Mouse (Mus musculus): ENCODE data around the gene Fastkd5.
"Not testable (repeated sequence)": the region's sequence is repeated elsewhere in the genome, so short reads cannot be mapped to it uniquely, and the experiment has no call there.

The Fastkd5 gene

DNA sequence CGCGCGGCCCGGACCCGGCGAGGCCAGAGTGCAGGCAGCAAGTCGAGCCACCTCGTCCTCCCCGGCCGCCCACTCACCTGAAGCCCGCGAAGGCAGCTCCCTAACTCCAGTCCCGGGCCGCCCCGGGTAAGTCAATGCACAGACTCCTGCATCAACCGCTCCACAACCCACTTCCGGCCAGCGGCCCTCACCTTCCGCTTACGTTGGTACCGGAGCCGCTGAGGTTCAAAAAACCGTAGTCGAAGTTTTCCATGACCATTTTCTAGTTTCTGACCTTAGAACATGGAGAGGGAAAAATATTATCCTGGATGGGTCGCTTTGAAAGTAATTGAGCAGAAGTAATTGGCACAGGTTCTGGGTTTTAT lies at the start of gene Fastkd5, which contains the start of gene Ubox5:
Gene Fastkd5, minus strand, starts transcription at position 189 of the 365 bp plus-strand sequence.
Gene Ubox5, minus strand, starts transcription at position 200 of the 365 bp plus-strand sequence.
- peak; percentile 96 for DNase-seq

DNA sequence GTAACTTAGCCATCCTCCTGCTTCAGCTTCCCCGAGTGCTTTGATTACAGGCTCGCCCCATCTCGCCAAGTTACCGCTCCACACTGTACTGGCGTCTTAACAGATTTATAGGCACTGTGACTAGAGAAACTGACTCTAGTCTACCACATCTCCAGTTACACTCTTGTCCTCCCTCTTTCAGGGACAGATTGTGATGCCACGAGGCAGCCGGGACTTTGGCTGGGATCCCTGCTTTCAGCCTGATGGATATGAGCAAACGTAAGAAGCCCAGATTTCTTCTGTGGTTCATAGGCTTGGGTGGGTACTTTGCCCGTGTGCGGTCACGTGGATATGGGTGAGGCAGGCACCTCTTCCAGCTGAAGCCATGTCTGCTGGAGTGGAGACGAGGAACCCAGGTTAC lies 49.3 kb upstream of the Fastkd5 start:
- no peak for DNase-seq

- DNase-seq: no peak
These were observed 47.4 kb upstream of the Fastkd5 start for GRCm38 (mm10) chr2:130677211-130677610.

GRCm38 (mm10) chr2:130667559-130667958 lies 37.7 kb upstream of the Fastkd5 start, which contains the start of gene Itpa:
Itpa (plus strand) TSS chr2:130667610.
- DNase-seq: peak; percentile 90

- DNase-seq: peak; percentile 92
These were observed 34.4 kb upstream of the Fastkd5 start, which contains the start of gene Ddrgk1 for GRCm38 (mm10) chr2:130664102-130664701. Ddrgk1 (minus strand) TSS chr2:130664659.

- DNase-seq: no peak
These were observed 33.5 kb upstream of the Fastkd5 start for GRCm38 (mm10) chr2:130663342-130663741.

- DNase-seq: no peak
These were observed 28.7 kb upstream of the Fastkd5 start for GRCm38 (mm10) chr2:130658530-130658929.

- no peak for DNase-seq
These were observed 27.7 kb upstream of the Fastkd5 start for GRCm38 (mm10) chr2:130657541-130657940.

DNA sequence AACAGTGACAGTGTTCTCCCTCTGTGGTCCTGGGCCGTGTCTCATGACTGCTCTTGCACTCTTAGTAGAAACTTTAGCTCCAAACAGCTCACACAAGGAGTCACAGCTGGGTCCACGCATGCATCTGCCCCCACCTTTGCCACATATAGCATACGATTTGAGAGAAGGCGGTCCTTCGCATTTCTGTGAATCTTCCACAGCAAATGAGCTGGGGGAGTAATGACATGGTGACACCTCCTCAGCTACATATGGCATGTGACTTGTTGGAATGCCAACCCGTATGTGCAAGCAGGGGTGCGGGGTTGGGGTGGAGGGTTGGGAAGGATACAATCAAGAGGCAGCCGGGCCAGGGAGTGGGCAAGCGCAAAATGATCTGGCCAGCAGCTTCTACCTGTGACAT lies 26.7 kb upstream of the Fastkd5 start:
- no peak for DNase-seq

DNA sequence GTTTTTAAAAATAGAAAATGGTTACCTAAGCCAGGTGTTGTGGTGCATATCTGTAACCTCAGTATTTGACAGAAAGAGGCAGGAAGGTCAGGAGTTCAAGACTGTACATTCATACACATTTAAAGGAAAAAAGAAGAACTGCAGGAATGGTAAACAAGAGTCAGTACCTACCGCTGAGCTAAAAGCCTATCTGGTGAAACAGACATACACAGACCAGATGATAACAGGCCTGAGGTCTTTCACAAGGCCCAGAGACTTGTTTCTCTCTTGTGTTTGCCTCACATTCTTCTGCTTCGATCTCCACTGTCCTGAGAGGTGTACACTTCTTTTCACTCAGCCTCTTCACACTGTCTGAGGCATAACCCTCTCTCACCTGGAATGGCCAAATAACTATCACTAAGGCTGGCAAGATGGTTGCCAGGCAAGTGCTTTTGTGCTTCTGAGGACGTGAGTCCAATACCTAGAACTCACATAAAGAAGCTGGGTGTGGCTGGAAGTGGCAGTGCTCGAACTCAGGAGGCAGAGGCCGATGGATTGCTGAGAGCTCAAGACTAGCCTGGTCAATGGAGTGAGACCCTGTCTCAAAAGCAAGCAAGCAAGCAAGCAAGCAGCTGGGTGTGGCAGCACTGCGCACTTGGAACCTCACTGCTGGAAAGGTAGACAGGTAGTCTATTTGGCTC lies 26.0 kb upstream of the Fastkd5 start:
- DNase-seq: no peak

GRCm38 (mm10) chr2:130653760-130654159 lies 23.9 kb upstream of the Fastkd5 start:
- DNase-seq: no peak

DNA sequence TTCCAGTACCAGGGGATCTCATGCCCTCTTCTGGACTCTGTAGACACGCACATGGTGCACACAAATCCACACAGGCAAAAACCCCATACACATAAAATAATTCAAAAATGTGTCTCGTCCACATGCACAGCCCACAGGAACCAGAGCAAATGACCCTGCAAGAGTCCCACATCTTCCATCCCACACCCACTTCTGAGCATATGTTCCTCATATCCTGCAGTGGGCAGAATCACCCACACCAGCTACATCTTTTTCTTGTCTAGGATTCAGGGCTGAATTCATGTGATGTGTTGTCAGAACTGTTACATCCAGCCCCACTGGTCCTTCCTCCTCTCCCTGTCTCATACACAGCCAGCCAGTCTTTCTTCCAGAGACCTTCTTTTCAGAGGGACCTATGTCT lies 23.5 kb upstream of the Fastkd5 start:
- DNase-seq: no peak

GRCm38 (mm10) chr2:130649028-130649427 lies 19.2 kb upstream of the Fastkd5 start:
- not testable (repeated sequence) for DNase-seq

DNA sequence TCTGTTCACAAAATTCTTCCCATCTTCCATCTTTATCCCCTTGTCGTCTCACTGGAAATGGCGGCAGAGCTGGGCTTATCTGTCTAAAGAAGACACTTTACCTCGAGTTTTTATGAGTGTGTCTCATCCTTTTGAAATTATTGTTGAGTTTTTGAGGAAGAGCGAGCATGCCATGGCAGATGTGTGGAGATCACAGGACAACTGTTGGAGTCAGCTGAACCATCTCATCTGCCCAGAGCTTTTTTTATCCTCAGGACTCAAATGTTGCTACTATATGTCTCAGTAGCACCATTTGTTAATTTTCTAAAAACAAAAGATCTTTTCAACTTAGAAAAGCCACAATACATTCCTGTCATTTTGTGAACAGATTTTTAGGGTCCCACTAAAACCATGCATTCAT lies 15.4 kb upstream of the Fastkd5 start:
- DNase-seq: no peak

- DNase-seq: peak; percentile 95
These were observed 13.0 kb upstream of the Fastkd5 start, which contains the start of gene Lzts3 for GRCm38 (mm10) chr2:130642684-130643369. Lzts3 (minus strand) TSS chr2:130642803.

- DNase-seq: no peak
These were observed 12.4 kb upstream of the Fastkd5 start for GRCm38 (mm10) chr2:130642197-130642660.

DNA sequence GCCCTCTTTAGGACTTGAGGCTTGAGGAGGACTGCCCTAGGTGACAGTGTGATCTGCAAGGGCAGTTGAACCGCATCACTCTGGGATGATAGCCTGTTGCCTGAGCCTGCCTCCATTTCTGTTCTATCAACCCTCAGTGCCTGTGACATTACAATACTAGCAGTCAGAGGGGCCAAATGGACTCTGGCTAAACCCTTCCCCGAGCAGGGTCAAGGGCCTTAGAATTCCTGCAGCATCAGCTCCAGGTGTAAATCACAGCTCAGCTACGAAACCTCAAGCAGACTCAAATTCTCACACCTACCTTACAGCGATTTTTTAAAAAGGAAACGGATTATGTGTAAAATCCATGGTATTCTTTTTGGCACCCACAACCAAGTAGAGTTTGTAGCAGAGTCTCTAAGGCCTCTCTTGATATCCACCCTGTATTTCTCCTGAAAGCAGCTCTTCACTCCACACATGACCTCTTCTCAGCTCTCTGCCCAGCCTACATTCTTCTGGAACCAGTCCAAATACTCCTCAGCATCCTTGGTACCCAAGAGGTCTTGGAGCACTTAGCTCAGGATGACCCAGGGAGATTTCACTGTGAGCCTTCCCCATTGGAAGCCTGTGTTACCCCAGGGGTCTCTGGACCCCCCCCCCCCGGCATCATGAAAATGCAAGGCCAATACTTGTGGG lies 11.7 kb upstream of the Fastkd5 start:
- no peak for DNase-seq

- no peak for DNase-seq
These were observed 9.4 kb upstream of the Fastkd5 start for GRCm38 (mm10) chr2:130639276-130639675.

DNA sequence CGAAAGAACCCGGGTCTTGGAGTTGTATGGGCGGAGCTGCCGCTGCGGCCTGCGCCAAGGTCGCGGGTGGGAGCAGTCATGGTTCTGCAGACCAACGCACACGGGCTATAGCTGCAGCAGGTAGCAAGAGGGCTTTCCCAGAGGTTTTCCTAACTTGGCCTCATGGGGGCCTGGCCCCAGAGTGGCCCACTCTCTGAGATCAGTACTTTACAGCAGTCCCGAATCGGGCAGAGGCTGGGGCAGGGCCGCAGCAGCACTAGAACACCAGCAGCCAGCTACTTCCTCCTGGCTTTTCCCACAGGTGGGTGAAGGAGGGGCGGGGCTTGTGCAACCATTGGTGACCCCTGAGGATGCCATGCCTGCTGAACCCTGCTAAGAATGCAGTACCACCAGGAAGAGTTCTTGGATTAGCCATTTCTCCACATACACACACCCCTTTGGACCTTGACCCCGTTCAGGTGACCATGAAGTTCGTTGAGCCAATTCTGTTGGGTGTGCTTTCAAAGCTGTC lies 8.3 kb upstream of the Fastkd5 start:
- DNase-seq: no peak

GRCm38 (mm10) chr2:130635847-130636246 lies 6.0 kb upstream of the Fastkd5 start:
- no peak for DNase-seq

GRCm38 (mm10) chr2:130634739-130635411 lies 5.0 kb upstream of the Fastkd5 start:
- no peak for DNase-seq
